Mouse (Mus musculus): ENCODE data around the gene Hspbap1. TPM values are rescaled to one million over a fixed set of nuclear protein-coding genes. Genes with fewer than 3 reads are reported as not detected.

Gene Hspbap1
- polyA plus RNA-seq, 1 experiment from 2014 or later = 14.0 TPM

GRCm38 (mm10) chr16:35740357-35740756 is 29.8 kb upstream of the Hspbap1 start:
- no peaks in the 10 kb centered on the region for H3K36me3 ChIP-seq (ENCODE audit: control insufficient read depth, insufficient read depth, low read length)
- H3K4me3 ChIP-seq (ENCODE audit: low read depth, low read length) = no peak overlapping the region
- ATAC-seq (ENCODE audit: low read depth) = no peak
- H3K4me2 ChIP-seq (ENCODE audit: low read depth, low read length) = no peak overlapping the region
- 85% methylated on average over 12 of the region's 12 CpGs for WGBS
- H3K4me1 ChIP-seq (ENCODE audit: control insufficient read depth, insufficient read depth, low read length) = peaks cover 5% of the 10 kb centered on the region; the same call in 1 of the 2 replicates
- H3K9ac ChIP-seq (replicated peaks; ENCODE audit: low read depth, low read length) = no peak overlapping the region
- no peaks in the 10 kb centered on the region for H3K9me3 ChIP-seq (ENCODE audit: control insufficient read depth, low read length)
- H3K27me3 ChIP-seq (ENCODE audit: control insufficient read depth, insufficient read depth, low read length) = no peaks in the 10 kb centered on the region
- no peak overlapping the region for H3K27ac ChIP-seq (ENCODE audit: low read depth, low read length)

- no peak overlapping the region for H3K4me3 ChIP-seq (ENCODE audit: low read depth, low read length)
- no peak overlapping the region for H3K4me2 ChIP-seq (ENCODE audit: low read depth, low read length)
- no peaks in the 10 kb centered on the region for H3K27me3 ChIP-seq (ENCODE audit: control insufficient read depth, insufficient read depth, low read length)
- H3K9me3 ChIP-seq (ENCODE audit: control insufficient read depth, low read length) = no peaks in the 10 kb centered on the region
- no peak overlapping the region for H3K27ac ChIP-seq (ENCODE audit: low read depth, low read length)
- no peak overlapping the region for H3K9ac ChIP-seq (replicated peaks; ENCODE audit: low read depth, low read length)
- WGBS = 86% methylated on average over 6 of the region's 6 CpGs
- ATAC-seq (ENCODE audit: low read depth) = no peak
- H3K36me3 ChIP-seq (ENCODE audit: control insufficient read depth, insufficient read depth, low read length) = no peaks in the 10 kb centered on the region
- H3K4me1 ChIP-seq (ENCODE audit: control insufficient read depth, insufficient read depth, low read length) = peaks cover 5% of the 10 kb centered on the region; the same call in 1 of the 2 replicates
Measured at GRCm38 (mm10) chr16:35740943-35741342, 29.2 kb upstream of the Hspbap1 start.

GRCm38 (mm10) chr16:35741621-35742020 is 28.6 kb upstream of the Hspbap1 start:
- Histone ChIP-seq H3K4me3 (ENCODE audit: low read depth, low read length) (no peak overlapping the region), H3K27me3 (ENCODE audit: control insufficient read depth, insufficient read depth, low read length) (no peaks in the 10 kb centered on the region), H3K27ac (ENCODE audit: low read depth, low read length) (no peak overlapping the region), H3K4me1 (ENCODE audit: control insufficient read depth, insufficient read depth, low read length) (peaks cover 5% of the 10 kb centered on the region; the same call in 1 of the 2 replicates), H3K36me3 (ENCODE audit: control insufficient read depth, insufficient read depth, low read length) (no peaks in the 10 kb centered on the region), H3K9me3 (ENCODE audit: control insufficient read depth, low read length) (no peaks in the 10 kb centered on the region), H3K4me2 (ENCODE audit: low read depth, low read length) (no peak overlapping the region), H3K9ac (replicated peaks; ENCODE audit: low read depth, low read length) (no peak overlapping the region)
- WGBS = 95% methylated on average over 5 of the region's 5 CpGs
- no peak for ATAC-seq (ENCODE audit: low read depth)

GRCm38 (mm10) chr16:35742251-35742937 is 27.8 kb upstream of the Hspbap1 start:
- 92% methylated on average over 12 of the region's 12 CpGs for WGBS
- Histone ChIP-seq H3K36me3 (ENCODE audit: control insufficient read depth, insufficient read depth, low read length) (no peaks in the 10 kb centered on the region), H3K9me3 (ENCODE audit: control insufficient read depth, low read length) (no peaks in the 10 kb centered on the region), H3K27ac (ENCODE audit: low read depth, low read length) (no peak overlapping the region), H3K9ac (replicated peaks; ENCODE audit: low read depth, low read length) (no peak overlapping the region), H3K27me3 (ENCODE audit: control insufficient read depth, insufficient read depth, low read length) (no peaks in the 10 kb centered on the region), H3K4me2 (ENCODE audit: low read depth, low read length) (no peak overlapping the region), H3K4me1 (ENCODE audit: control insufficient read depth, insufficient read depth, low read length) (peaks cover 5% of the 10 kb centered on the region; the same call in 1 of the 2 replicates), H3K4me3 (ENCODE audit: low read depth, low read length) (no peak overlapping the region)
- no peak for ATAC-seq (ENCODE audit: low read depth)

- H3K4me3 ChIP-seq (ENCODE audit: low read depth, low read length) = no peak overlapping the region
- H3K27ac ChIP-seq (ENCODE audit: low read depth, low read length) = no peak overlapping the region
- no peaks in the 10 kb centered on the region for H3K36me3 ChIP-seq (ENCODE audit: control insufficient read depth, insufficient read depth, low read length)
- H3K9me3 ChIP-seq (ENCODE audit: control insufficient read depth, low read length) = no peaks in the 10 kb centered on the region
- H3K27me3 ChIP-seq (ENCODE audit: control insufficient read depth, insufficient read depth, low read length) = no peaks in the 10 kb centered on the region
- ATAC-seq (ENCODE audit: low read depth) = peak; percentile 58; the same call in 1 of the 2 replicates
- H3K4me1 ChIP-seq (ENCODE audit: control insufficient read depth, insufficient read depth, low read length) = no peaks in the 10 kb centered on the region
- no peak overlapping the region for H3K4me2 ChIP-seq (ENCODE audit: low read depth, low read length)
- WGBS = 58% methylated on average over 9 of the region's 9 CpGs
- H3K9ac ChIP-seq (replicated peaks; ENCODE audit: low read depth, low read length) = no peak overlapping the region
Measured at GRCm38 (mm10) chr16:35747417-35748236, 22.5 kb upstream of the Hspbap1 start.

- Histone ChIP-seq H3K27ac (ENCODE audit: low read depth, low read length) (no peak overlapping the region), H3K4me1 (ENCODE audit: control insufficient read depth, insufficient read depth, low read length) (no peaks in the 10 kb centered on the region), H3K27me3 (ENCODE audit: control insufficient read depth, insufficient read depth, low read length) (no peaks in the 10 kb centered on the region), H3K4me2 (ENCODE audit: low read depth, low read length) (no peak overlapping the region), H3K4me3 (ENCODE audit: low read depth, low read length) (no peak overlapping the region), H3K36me3 (ENCODE audit: control insufficient read depth, insufficient read depth, low read length) (no peaks in the 10 kb centered on the region), H3K9me3 (ENCODE audit: control insufficient read depth, low read length) (no peaks in the 10 kb centered on the region), H3K9ac (replicated peaks; ENCODE audit: low read depth, low read length) (no peak overlapping the region)
- ATAC-seq (ENCODE audit: low read depth) = no peak
- WGBS = 57% methylated on average over 7 of the region's 7 CpGs
Measured at GRCm38 (mm10) chr16:35748237-35748603, 22.0 kb upstream of the Hspbap1 start.

- no peak overlapping the region for H3K4me2 ChIP-seq (ENCODE audit: low read depth, low read length)
- no peaks in the 10 kb centered on the region for H3K9me3 ChIP-seq (ENCODE audit: control insufficient read depth, low read length)
- no peak for ATAC-seq (ENCODE audit: low read depth)
- no peaks in the 10 kb centered on the region for H3K4me1 ChIP-seq (ENCODE audit: control insufficient read depth, insufficient read depth, low read length)
- no peak overlapping the region for H3K27ac ChIP-seq (ENCODE audit: low read depth, low read length)
- H3K27me3 ChIP-seq (ENCODE audit: control insufficient read depth, insufficient read depth, low read length) = no peaks in the 10 kb centered on the region
- H3K4me3 ChIP-seq (ENCODE audit: low read depth, low read length) = no peak overlapping the region
- H3K36me3 ChIP-seq (ENCODE audit: control insufficient read depth, insufficient read depth, low read length) = no peaks in the 10 kb centered on the region
- no peak overlapping the region for H3K9ac ChIP-seq (replicated peaks; ENCODE audit: low read depth, low read length)
- WGBS = 86% methylated on average over 7 of the region's 7 CpGs
Measured at GRCm38 (mm10) chr16:35749385-35749784, 20.8 kb upstream of the Hspbap1 start.

GRCm38 (mm10) chr16:35751841-35752240 is 18.3 kb upstream of the Hspbap1 start:
- peaks cover 4% of the 10 kb centered on the region; the same call in 1 of the 2 replicates for H3K4me1 ChIP-seq (ENCODE audit: control insufficient read depth, insufficient read depth, low read length)
- no peak overlapping the region for H3K4me3 ChIP-seq (ENCODE audit: low read depth, low read length)
- H3K36me3 ChIP-seq (ENCODE audit: control insufficient read depth, insufficient read depth, low read length) = no peaks in the 10 kb centered on the region
- no peaks in the 10 kb centered on the region for H3K27me3 ChIP-seq (ENCODE audit: control insufficient read depth, insufficient read depth, low read length)
- ATAC-seq (ENCODE audit: low read depth) = no peak
- no peak overlapping the region for H3K9ac ChIP-seq (replicated peaks; ENCODE audit: low read depth, low read length)
- WGBS = 90% methylated on average over 4 of the region's 4 CpGs
- H3K27ac ChIP-seq (ENCODE audit: low read depth, low read length) = no peak overlapping the region
- no peaks in the 10 kb centered on the region for H3K9me3 ChIP-seq (ENCODE audit: control insufficient read depth, low read length)
- H3K4me2 ChIP-seq (ENCODE audit: low read depth, low read length) = no peak overlapping the region

- Histone ChIP-seq H3K27ac (ENCODE audit: low read depth, low read length) (no peak overlapping the region), H3K36me3 (ENCODE audit: control insufficient read depth, insufficient read depth, low read length) (no peaks in the 10 kb centered on the region), H3K4me1 (ENCODE audit: control insufficient read depth, insufficient read depth, low read length) (peaks cover 4% of the 10 kb centered on the region; the same call in 1 of the 2 replicates), H3K27me3 (ENCODE audit: control insufficient read depth, insufficient read depth, low read length) (no peaks in the 10 kb centered on the region), H3K9ac (replicated peaks; ENCODE audit: low read depth, low read length) (no peak overlapping the region), H3K4me3 (ENCODE audit: low read depth, low read length) (no peak overlapping the region), H3K9me3 (ENCODE audit: control insufficient read depth, low read length) (no peaks in the 10 kb centered on the region), H3K4me2 (ENCODE audit: low read depth, low read length) (no peak overlapping the region)
- 97% methylated on average over 5 of the region's 5 CpGs for WGBS
- ATAC-seq (ENCODE audit: low read depth) = no peak
Measured at GRCm38 (mm10) chr16:35753926-35754325, 16.2 kb upstream of the Hspbap1 start.
